Mouse (Mus musculus) heart, postnatal 0 days (tissue): ENCODE data around the gene Gm10643. TPM values are rescaled to one million over a fixed set of nuclear protein-coding genes. Genes with fewer than 3 reads are reported as not detected.
A peak's percentile ranks its signal among the peaks of the same experiment; 100 is the strongest.

Source experiments
- ATAC-seq: fragments of 200-750 bp; cut with Nextera tagmentation; 2 replicates; pipeline ENCODE4 v1.8.0; 2017; ENCODE audit warnings: low read depth, moderate number of reproducible peaks, moderate library complexity; ENCODE audit not compliant: insufficient read depth
- DNase-seq: peaks from one replicate; pipeline ENCODE4 v3.0.0-alpha.2; 2016; ENCODE audit warnings: low spot score
- H3K27ac ChIP-seq: fragments of 300-500 bp; sonication (generic); 2 replicates; pipeline ENCODE4 v1.5.1; 2014; ENCODE audit warnings: low read depth, mild to moderate bottlenecking
- H3K27me3 ChIP-seq: fragments of 300-500 bp; sonication (generic); 2 replicates; pipeline ENCODE4 v1.6.1; 2014; ENCODE audit warnings: low read length, mixed read lengths; ENCODE audit not compliant: control insufficient read depth, insufficient read depth
- H3K36me3 ChIP-seq: fragments of 300-500 bp; sonication (generic); replicated peaks from 2 replicates; pipeline ENCODE4 v1.6.1; 2014; ENCODE audit warnings: low read length, mixed read lengths; ENCODE audit not compliant: control insufficient read depth, insufficient read depth
- H3K4me1 ChIP-seq: fragments of 300-500 bp; sonication (generic); 2 replicates; pipeline ENCODE4 v1.6.1; 2014; ENCODE audit warnings: antibody characterized with exemption; ENCODE audit not compliant: control insufficient read depth, insufficient read depth
- H3K4me2 ChIP-seq: fragments of 300-500 bp; sonication (generic); 2 replicates; pipeline ENCODE4 v1.6.1; 2014; ENCODE audit warnings: low read depth, mild to moderate bottlenecking, low read length, moderate library complexity
- H3K4me3 ChIP-seq: fragments of 300-500 bp; sonication (generic); 2 replicates; pipeline ENCODE4 v1.5.1; 2014; ENCODE audit warnings: low read depth, low read length
- H3K9ac ChIP-seq: fragments of 300-500 bp; sonication (generic); replicated peaks from 2 replicates; pipeline ENCODE4 v1.6.1; 2014; ENCODE audit warnings: low read depth, low read length, mixed read lengths
- H3K9me3 ChIP-seq: fragments of 300-500 bp; sonication (generic); replicated peaks from 2 replicates; pipeline ENCODE4 v1.6.1; 2016; ENCODE audit warnings: low read length; ENCODE audit not compliant: control insufficient read depth
- CTCF ChIP-seq: IDR thresholded peaks from 2 replicates; pipeline ENCODE4 v1.5.1; 2016; ENCODE audit warnings: antibody characterized with exemption, control low read depth, low read depth
- EP300 ChIP-seq: IDR thresholded peaks from 2 replicates; pipeline ENCODE4 v1.6.1; 2016; ENCODE audit warnings: antibody characterized with exemption, low read depth
- WGBS: fragments of 180-500 bp; shearing (Covaris S2); extraction: QIAGEN DNeasy Blood & Tissue Kit; methylation state at CpG from one replicate; pipeline ENCODE4 v1.1.7; 2014; 5-methylcytosine and 5-hydroxymethylcytosine counted together
- polyA plus RNA-seq: library from polyadenylated mRNA; unstranded; fragments of >200 nt; fragmentation: Nextera tagmentation; extraction: Ambion mirVana; gene quantifications from 2 replicates; pipeline ENCODE4 v1.2.1, GENCODE M21; 2015
- total RNA-seq: library from RNA; depleted of rRNA; stranded (reverse); fragments of >200 nt; gene quantifications from 2 replicates; pipeline ENCODE4 v1.2.3, GENCODE M21; 2014; ENCODE audit warnings: low replicate concordance

Gene Gm10643
- total and polyA plus RNA-seq, 2 experiments from 2014 or later = 1.7 to 3.8 TPM

- Histone ChIP-seq H3K27ac (no peak overlapping the region), H3K9me3 (no peaks in the 10 kb centered on the region), H3K4me3 (no peak overlapping the region), H3K4me1 (no peaks in the 10 kb centered on the region), H3K27me3 (no peaks in the 10 kb centered on the region), H3K4me2 (no peak overlapping the region), H3K36me3 (no peaks in the 10 kb centered on the region), H3K9ac (no peak overlapping the region)
- ATAC-seq = no peak
- WGBS = 81% methylated on average over 1 of the region's 1 CpGs
- TF ChIP-seq EP300 (no peak), CTCF (no peak)
- no peak for DNase-seq
Measured at GRCm38 (mm10) chr8:84057827-84058226, 7.1 kb downstream of the Gm10643 start.

GRCm38 (mm10) chr8:84053229-84053628, 11.7 kb downstream of the Gm10643 start:
- H3K4me1 ChIP-seq = no peaks in the 10 kb centered on the region; the same call in 1 of the 2 replicates
- H3K27me3 ChIP-seq = no peaks in the 10 kb centered on the region
- H3K4me3 ChIP-seq = no peak overlapping the region
- H3K9me3 ChIP-seq = no peaks in the 10 kb centered on the region
- no peak overlapping the region for H3K4me2 ChIP-seq
- TF ChIP-seq EP300 = no peak
- no peak overlapping the region for H3K9ac ChIP-seq
- ATAC-seq (no peak), DNase-seq (no peak)
- WGBS = 85% methylated on average over 5 of the region's 5 CpGs
- H3K27ac ChIP-seq = no peak overlapping the region
- H3K36me3 ChIP-seq = no peaks in the 10 kb centered on the region

- Histone ChIP-seq H3K9ac (no peak overlapping the region), H3K27ac (no peak overlapping the region), H3K9me3 (no peaks in the 10 kb centered on the region), H3K36me3 (no peaks in the 10 kb centered on the region), H3K4me2 (no peak overlapping the region), H3K27me3 (no peaks in the 10 kb centered on the region), H3K4me3 (no peak overlapping the region), H3K4me1 (no peaks in the 10 kb centered on the region; the same call in 1 of the 2 replicates)
- DNase-seq (peak; percentile 67), ATAC-seq (peak; percentile 55)
- 17% methylated on average over 3 of the region's 3 CpGs for WGBS
- TF ChIP-seq CTCF (no peak), EP300 (no peak)
Measured at GRCm38 (mm10) chr8:84052746-84053145, 12.2 kb downstream of the Gm10643 start.

DNA sequence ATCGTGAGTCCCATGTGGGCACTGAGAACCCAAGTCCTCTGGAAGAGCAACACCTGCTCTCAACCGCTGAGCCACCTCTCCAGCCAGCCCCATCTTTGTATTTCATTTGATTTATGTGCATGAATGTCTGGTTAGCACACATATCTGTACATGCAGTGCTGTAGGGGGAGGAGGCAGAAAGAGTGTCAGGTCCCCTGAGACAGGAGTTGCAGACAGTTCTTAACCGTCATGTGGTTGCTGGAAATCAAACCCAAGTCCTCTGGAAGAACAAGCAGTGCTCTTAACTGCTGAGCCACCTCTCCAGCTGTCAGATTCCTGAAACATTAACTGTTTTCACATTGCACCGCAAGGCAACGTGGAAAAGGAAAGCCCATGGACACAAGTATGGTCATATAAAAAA, 16.8 kb downstream of the Gm10643 start:
- Histone ChIP-seq H3K36me3 (no peaks in the 10 kb centered on the region), H3K4me1 (no peaks in the 10 kb centered on the region; the same call in 1 of the 2 replicates), H3K4me3 (no peak overlapping the region), H3K27me3 (peaks cover 23% of the 10 kb centered on the region), H3K27ac (no peak overlapping the region), H3K9me3 (no peaks in the 10 kb centered on the region), H3K9ac (no peak overlapping the region), H3K4me2 (no peak overlapping the region)
- 64% methylated on average over 5 of the region's 5 CpGs for WGBS
- no peak for ATAC-seq
- no peak for DNase-seq
- TF ChIP-seq CTCF (no peak), EP300 (no peak)

DNA sequence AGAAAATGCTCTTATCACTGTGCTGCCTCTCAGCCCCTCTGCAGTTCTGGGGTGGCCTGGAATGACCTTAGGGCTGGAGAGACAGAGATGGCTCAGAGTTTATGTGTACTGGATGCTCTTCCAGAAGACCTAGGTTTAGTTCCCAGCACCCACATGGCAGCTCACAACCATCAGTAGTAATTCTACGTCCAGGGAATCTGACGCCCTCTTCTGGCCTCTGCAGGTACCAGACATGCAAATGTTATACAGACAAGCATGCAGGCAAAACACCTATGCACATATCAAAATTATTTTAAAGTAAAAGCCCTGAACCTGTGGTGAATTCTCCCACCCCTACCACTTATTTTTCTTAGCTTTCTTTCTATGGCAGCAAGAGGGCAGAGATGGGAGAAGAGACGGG, 18.4 kb downstream of the Gm10643 start:
- DNase-seq = no peak
- H3K9ac ChIP-seq = no peak overlapping the region
- ATAC-seq = no peak
- WGBS = 72% methylated on average over 3 of the region's 3 CpGs
- no peak overlapping the region for H3K27ac ChIP-seq
- no peaks in the 10 kb centered on the region for H3K36me3 ChIP-seq
- H3K4me2 ChIP-seq = no peak overlapping the region
- H3K4me3 ChIP-seq = no peak overlapping the region
- no peaks in the 10 kb centered on the region for H3K4me1 ChIP-seq
- no peaks in the 10 kb centered on the region for H3K9me3 ChIP-seq
- TF ChIP-seq CTCF = no peak
- no peak for TF ChIP-seq EP300
- H3K27me3 ChIP-seq = peaks cover 28% of the 10 kb centered on the region

DNA sequence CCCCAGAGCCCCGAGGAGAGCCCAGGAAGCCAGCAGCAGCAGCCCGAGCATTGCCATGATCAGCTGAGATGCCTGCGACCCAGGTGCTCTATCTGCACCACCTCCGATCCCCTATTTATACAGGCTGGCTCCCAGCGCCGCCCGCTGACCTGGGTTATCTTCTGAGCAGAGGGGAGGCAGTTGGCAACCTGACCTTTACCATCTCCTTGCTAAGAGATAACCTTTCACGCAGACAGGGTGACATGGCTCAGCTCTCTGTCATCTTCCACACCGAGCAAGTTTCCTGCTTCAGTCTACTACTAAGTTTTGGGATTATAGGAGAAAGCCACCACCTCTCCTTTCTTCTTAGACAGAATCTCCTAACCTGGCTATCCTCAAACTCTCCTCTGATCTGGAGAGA, 20.0 kb downstream of the Gm10643 start, which contains the start of gene Rln3:
Gene Rln3 (minus strand): TSS at position 101 of the 400 bp plus-strand sequence.
- Histone ChIP-seq H3K9ac (no peak within 1 kb of the TSS), H3K27me3 (peaks cover 28% of the 10 kb centered on the region), H3K36me3 (no peaks in the 10 kb centered on the region), H3K4me1 (no peaks in the 10 kb centered on the region), H3K4me2 (peak within 1 kb of the TSS; percentile 5; the same call in 1 of the 2 replicates), H3K27ac (no peak within 1 kb of the TSS), H3K4me3 (no peak within 1 kb of the TSS), H3K9me3 (no peaks in the 10 kb centered on the region)
- DNase-seq (no peak), ATAC-seq (no peak)
- TF ChIP-seq CTCF (no peak), EP300 (no peak)
- WGBS = 12% methylated on average over 9 of the region's 9 CpGs
